Mouse (Mus musculus) skeletal muscle tissue, adult 2 months (tissue): ENCODE data around the gene Fancc.
"Not testable (repeated sequence)": the region's sequence is repeated elsewhere in the genome, so short reads cannot be mapped to it uniquely, and the experiment has no call there.

Experiments used
- DNase-seq: peaks from one replicate; pipeline ENCODE4 v3.0.0-alpha.2; 2012; ENCODE audit warnings: low read depth, low spot score

Gene Fancc

GRCm38 (mm10) chr13:63317681-63318104 is 179.4 kb downstream of the Fancc start:
- DNase-seq: no peak

DNA sequence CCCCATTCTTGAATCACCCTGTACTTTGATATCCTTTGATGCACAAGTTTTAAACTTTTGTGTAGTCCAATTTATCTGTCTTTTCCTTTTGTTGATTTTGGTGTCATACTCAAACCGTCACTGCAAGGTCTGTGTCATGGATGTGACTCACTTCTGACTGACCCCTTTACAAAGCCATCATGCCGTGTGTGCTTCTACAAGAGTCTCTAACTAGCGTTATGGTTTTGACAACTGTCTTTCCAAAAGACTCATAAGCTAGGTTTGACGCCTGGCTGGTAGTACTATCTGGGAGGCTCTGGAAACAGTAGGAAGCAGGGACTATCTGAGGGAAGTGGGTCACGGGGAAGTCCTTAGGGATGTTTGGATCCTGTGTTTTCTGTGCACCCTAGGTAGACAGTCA is 180.7 kb downstream of the Fancc start:
- DNase-seq: no peak

DNA sequence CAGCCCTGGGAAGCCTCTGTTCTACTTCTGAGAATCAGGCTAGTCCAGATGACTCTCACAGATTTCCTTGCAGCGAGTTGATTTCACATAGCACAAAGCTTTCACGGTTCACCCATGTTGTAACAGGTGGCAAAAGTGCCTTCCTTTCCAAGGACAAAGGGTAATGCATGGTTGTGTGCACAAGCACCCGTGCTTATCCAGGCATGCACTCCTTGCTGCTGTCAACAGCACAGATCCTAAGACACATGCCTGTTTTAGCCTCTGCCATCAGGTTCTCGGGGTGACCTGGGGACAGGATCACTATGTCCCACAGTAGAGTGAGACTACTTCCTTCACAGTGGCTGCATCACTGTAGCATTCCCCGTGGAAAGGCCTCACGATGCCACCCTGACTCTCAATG is 181.3 kb downstream of the Fancc start:
- no peak for DNase-seq

DNA sequence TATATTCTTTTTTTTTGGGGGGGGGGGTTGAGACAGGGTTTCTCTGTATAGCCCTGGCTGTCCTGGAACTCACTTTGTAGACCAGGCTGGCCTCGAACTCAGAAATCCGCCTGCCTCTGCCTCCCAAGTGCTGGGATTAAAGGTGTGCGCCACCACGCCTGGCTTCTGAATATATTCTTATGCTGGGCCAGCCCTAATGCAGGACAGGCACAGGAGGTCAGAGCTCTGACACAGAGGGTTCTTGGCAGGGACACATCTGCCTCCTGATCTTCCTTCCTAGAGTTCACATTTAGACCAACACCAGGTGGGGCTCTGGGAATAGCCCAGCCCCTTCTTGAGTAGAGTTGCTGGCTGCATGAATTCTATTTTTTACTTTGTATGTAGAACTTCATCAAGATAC is 182.0 kb downstream of the Fancc start:
- not testable (repeated sequence) for DNase-seq

GRCm38 (mm10) chr13:63314608-63314920 is 182.5 kb downstream of the Fancc start:
- no peak for DNase-seq

- no peak for DNase-seq
Measured at GRCm38 (mm10) chr13:63313748-63314607, 183.1 kb downstream of the Fancc start.

DNA sequence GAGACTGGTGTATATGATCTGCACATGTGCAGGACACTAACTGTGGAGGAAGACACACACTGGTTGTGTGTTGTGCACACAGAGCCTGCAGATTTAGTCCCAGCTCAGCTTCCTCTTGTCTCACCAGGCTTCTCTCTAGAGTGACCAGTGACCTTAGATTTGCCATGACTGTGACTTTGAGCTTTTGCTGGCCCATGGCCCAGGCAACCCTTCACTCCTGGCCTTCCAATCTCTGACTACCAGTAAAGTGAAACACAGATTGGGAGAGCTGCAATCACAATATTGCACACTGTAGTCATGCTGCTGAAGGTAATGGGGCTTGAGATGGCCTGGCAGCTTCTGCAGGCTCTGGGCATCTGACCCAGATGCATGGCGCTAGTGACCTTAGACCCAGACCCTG is 183.8 kb downstream of the Fancc start:
- no peak for DNase-seq

DNA sequence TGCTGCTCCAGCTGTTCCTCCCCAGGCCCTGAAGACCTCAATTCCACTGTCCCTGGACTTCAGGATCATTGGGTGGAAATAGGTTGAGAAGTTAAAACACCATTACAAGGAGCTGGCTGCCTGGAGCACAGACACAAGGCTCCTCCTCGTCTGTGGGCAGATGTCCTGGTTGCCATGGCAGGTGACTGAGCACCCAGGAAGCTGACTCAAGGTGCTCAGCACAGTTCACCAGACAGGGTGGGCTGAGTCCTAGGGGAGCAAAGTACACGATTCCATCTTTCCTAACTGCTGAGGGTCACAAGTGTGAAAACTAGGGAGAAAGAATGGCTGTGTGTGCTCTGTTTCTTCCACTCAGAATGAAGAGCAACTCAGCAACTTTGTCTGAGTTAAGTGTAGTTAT is 185.9 kb downstream of the Fancc start:
- no peak for DNase-seq

GRCm38 (mm10) chr13:63309563-63309962 is 187.5 kb downstream of the Fancc start:
- no peak for DNase-seq

GRCm38 (mm10) chr13:63306768-63307167 is 190.3 kb downstream of the Fancc start:
- no peak for DNase-seq

- DNase-seq: no peak
Measured at GRCm38 (mm10) chr13:63305160-63306011, 191.7 kb downstream of the Fancc start.

GRCm38 (mm10) chr13:63304799-63305159 is 192.3 kb downstream of the Fancc start:
- no peak for DNase-seq

GRCm38 (mm10) chr13:63304124-63304792 is 192.8 kb downstream of the Fancc start:
- no peak for DNase-seq

GRCm38 (mm10) chr13:63302381-63302780 is 194.7 kb downstream of the Fancc start:
- DNase-seq: no peak

DNA sequence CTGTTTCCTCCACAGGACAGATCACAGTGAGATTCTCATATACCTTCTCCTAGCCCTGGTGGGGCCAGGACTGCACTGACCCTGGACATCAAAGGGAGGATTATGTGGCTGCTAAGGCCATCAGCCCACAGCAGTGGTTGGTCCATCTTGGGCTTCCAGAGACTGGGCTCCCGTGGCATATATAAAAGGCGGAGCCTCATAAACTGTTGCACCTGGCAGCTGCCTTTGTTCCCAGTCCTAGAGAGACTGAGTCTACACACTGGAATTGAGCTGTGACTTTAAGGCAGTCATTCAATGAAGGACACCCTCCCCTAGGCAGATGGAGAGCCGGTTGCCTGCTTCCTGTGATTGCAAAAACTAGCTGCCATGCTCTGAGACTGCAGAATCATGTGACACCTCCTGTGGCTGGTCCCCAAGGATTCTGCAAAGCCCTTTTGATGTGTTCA is 195.3 kb downstream of the Fancc start:
- DNase-seq: no peak

- DNase-seq: no peak
Measured at GRCm38 (mm10) chr13:63300929-63301328, 196.1 kb downstream of the Fancc start.

GRCm38 (mm10) chr13:63298931-63299330 is 198.1 kb downstream of the Fancc start:
- no peak for DNase-seq

DNA sequence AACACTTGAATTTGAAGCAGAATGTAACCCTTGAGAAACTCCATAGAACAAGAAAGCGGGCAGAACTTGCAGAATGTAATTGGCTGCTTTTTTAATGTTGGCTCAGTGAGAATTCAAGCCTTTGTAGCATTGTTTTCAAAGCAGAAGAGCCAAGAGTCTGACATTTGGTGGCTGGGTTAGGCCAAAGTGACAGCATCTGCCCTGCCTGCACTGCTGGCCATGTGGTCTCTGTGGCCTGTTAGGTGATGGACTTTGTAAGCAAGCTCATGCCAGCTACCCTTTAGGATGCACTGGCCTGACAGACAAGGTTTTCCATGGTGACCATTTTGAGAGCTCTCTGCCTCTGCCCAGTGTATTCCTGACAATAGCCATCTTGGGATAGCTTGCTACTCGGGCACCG is 199.1 kb downstream of the Fancc start:
- no peak for DNase-seq

- DNase-seq: peak; percentile 77
Measured at GRCm38 (mm10) chr13:63297003-63297402, 200.1 kb downstream of the Fancc start.

GRCm38 (mm10) chr13:63296300-63296699 is 200.8 kb downstream of the Fancc start:
- no peak for DNase-seq

GRCm38 (mm10) chr13:63294359-63295193 is 202.5 kb downstream of the Fancc start:
- no peak for DNase-seq
